Mouse (Mus musculus) CH12.LX (cell line): ENCODE results near the gene Zfyve21.

ENCODE experiments used
- CTCF ChIP-seq, 2 experiments: IDR thresholded peaks in 1 of 2; conservative IDR thresholded peaks in 1 of 2; 2 replicates each; pipeline ENCODE4 v1.5.1; 2011 to 2012; ENCODE audit warnings: low read depth in 2 of 2, low read length in 2 of 2, improper control_type of control experiment in 1 of 2, inconsistent platforms in 1 of 2, mild to moderate bottlenecking in 1 of 2, moderate library complexity in 1 of 2
- EP300 ChIP-seq: IDR thresholded peaks from 2 replicates; pipeline ENCODE4 v1.6.1; 2011; ENCODE audit warnings: low read length, improper control_type of control experiment
- GABPA ChIP-seq: IDR thresholded peaks from 2 replicates; pipeline ENCODE4 v1.6.1; 2012; ENCODE audit warnings: low read depth, low read length, improper control_type of control experiment, inconsistent platforms; ENCODE audit not compliant: insufficient replicate concordance
- IRF4 ChIP-seq: IDR thresholded peaks from 2 replicates; pipeline ENCODE4 v1.6.1; 2014; ENCODE audit warnings: low read depth, mild to moderate bottlenecking, inconsistent platforms, low read length, improper control_type of control experiment
- MAFK ChIP-seq: IDR thresholded peaks from 2 replicates; pipeline ENCODE4 v1.6.1; 2011; ENCODE audit warnings: low read length, improper control_type of control experiment; ENCODE audit not compliant: insufficient replicate concordance
- POLR2A ChIP-seq: IDR thresholded peaks from 2 replicates; pipeline ENCODE4 v1.6.1; 2011; ENCODE audit warnings: low read depth, mild to moderate bottlenecking, improper control_type of control experiment, low read length
- UBTF ChIP-seq: IDR thresholded peaks from 2 replicates; pipeline ENCODE4 v1.6.1; 2012; ENCODE audit warnings: low read depth, mild to moderate bottlenecking, inconsistent platforms, low read length, improper control_type of control experiment, moderate library complexity
- USF2 ChIP-seq: conservative IDR thresholded peaks from 2 replicates; pipeline ENCODE4 v1.6.1; 2011; ENCODE audit warnings: low read depth, low read length, improper control_type of control experiment
- ZNF384 ChIP-seq: IDR thresholded peaks from 2 replicates; pipeline ENCODE4 v1.6.1; 2012; ENCODE audit warnings: low read depth, low read length, improper control_type of control experiment, inconsistent platforms

DNA sequence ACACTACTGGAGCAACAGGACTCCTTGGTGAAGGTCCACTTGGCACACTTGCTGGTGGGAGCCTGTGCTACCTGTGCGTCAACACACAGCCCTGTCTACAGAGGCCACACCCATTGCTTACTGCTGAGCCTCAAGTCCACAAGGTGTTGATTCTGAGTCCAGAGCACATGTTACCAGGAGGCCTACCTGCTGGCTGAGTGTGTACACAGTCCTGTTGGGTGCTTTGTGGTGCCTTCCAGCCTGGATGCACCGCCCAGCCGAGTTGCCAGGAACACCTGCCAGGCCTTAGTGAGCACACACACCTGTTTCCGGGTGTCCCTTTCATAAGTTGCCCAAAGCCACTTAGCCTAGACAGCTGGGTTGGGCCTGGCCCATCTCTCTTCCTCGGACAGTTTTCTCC lies 10.4 kb upstream of the Zfyve21 start:
- TF ChIP-seq CTCF (conservative IDR thresholded peaks at IDR 0.05 in 1 of 2, IDR thresholded peaks at IDR 0.05 in 1 of 2; ENCODE audit: low read depth in 2 of 2, low read length in 2 of 2) = no peak
- no peak for TF ChIP-seq GABPA
- TF ChIP-seq POLR2A = no peak
- TF ChIP-seq MAFK = no peak
- no peak for TF ChIP-seq USF2
- no peak for TF ChIP-seq EP300
- TF ChIP-seq UBTF = no peak
- TF ChIP-seq ZNF384 = no peak
- no peak for TF ChIP-seq IRF4
